Mouse (Mus musculus) left cerebral cortex, adult 18-20 months (tissue): ENCODE data around the gene Uba7. TPM values are rescaled to one million over a fixed set of nuclear protein-coding genes. Genes with fewer than 3 reads are reported as not detected.
"Not testable (repeated sequence)": the region's sequence is repeated elsewhere in the genome, so short reads cannot be mapped to it uniquely, and the experiment has no call there.

Experiments used
- DNase-seq, 2 experiments: peaks; one replicate each; pipeline ENCODE4 v3.0.0; 2021 to 2022; ENCODE audit warnings: low spot score in 2 of 2, mixed read lengths in 1 of 2
- total RNA-seq, 2 experiments: library from RNA; stranded (reverse); gene quantifications; 2 replicates each; pipeline ENCODE4 v1.2.3; 2021

The Uba7 gene
- total RNA-seq, 2 experiments from 2014 or later = 4.3 to 5.0 TPM

DNA sequence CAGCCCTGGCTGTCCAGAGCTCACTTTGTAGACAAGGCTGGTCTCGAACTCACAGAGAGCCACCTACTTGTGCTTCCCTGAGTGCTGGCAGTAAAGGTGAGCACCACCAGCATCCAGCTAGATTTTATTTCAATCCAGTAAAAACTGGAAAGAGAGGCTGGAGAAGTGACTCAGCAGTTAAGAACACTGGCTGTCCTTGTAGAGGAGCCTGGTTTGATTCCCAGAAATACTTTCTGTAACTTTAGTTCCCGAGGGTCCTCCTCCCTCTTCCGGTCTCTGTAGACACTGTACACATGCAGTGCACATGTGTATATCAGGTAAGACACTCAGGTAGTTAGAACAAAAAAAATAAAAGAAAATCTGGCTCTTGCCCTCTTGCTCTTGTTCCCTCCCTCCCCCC lies 12.6 kb downstream of the Uba7 start:
- DNase-seq = no peak

GRCm38 (mm10) chr9:107992197-107992596 lies 16.9 kb downstream of the Uba7 start, which contains the start of gene Cdhr4:
Cdhr4 (plus strand) TSS chr9:107992497.
- no peak for DNase-seq

- no peak for DNase-seq
Observed at GRCm38 (mm10) chr9:107993013-107993412, 17.7 kb downstream of the Uba7 start.

- DNase-seq = no peak
Observed at GRCm38 (mm10) chr9:107994464-107994863, 19.2 kb downstream of the Uba7 start.

- no peak for DNase-seq
Observed at GRCm38 (mm10) chr9:107995513-107995912, 20.2 kb downstream of the Uba7 start.

GRCm38 (mm10) chr9:107996049-107996448 lies 20.7 kb downstream of the Uba7 start, which contains the start of gene Gm20662:
Gm20662 (plus strand) TSS chr9:107996349.
- no peak for DNase-seq

- DNase-seq = peak; percentile 100
Observed at GRCm38 (mm10) chr9:108001922-108002770, 26.8 kb downstream of the Uba7 start, which contains the start of gene Ip6k1. Ip6k1 (plus strand) TSS chr9:108002501.

GRCm38 (mm10) chr9:108002778-108003530 lies 27.6 kb downstream of the Uba7 start:
- peak in 1 of 2 experiments; percentile 34 for DNase-seq

- no peak for DNase-seq
Observed at GRCm38 (mm10) chr9:108003531-108003890, 28.2 kb downstream of the Uba7 start.

DNA sequence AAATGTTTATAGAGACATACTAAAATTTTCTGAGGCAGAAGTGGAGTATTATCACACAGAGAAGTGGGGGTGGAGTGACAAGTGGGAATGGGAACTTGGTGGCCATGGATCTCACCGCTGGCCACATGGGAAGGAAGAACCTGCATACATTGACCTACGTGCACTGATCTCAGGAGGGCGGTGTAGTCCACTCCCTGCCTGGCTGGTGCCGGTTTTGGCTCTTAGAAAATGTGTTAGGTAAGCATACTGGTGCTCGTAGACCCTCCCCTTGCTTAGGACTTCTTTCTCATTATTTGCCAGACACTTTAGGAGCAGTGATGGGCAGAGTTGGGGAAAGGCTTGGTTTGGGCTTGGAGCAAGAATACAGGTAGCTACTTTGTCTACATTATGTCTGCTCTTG lies 32.7 kb downstream of the Uba7 start:
- no peak for DNase-seq

GRCm38 (mm10) chr9:108010385-108010784 lies 35.1 kb downstream of the Uba7 start:
- DNase-seq = no peak

DNA sequence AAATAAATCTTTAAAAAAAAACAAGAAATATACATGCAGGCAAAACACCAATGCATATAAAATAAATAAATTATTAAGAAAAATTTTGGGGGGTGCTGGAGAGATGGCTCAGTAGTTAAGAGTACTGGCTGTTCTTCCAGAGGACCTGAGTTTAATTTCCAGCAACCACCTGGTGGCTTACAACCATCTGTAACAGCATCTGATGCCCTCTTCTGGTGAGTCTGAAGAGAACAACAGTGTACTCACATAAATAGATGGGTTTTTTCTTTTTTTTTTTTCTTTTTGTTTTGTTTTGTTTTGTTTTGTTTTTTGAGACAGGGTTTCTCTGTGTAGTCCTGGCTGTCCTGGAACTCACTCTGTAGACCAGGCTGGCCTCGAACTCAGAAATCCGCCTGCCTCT lies 38.3 kb downstream of the Uba7 start:
- not testable (repeated sequence) for DNase-seq

GRCm38 (mm10) chr9:108017127-108017526 lies 41.8 kb downstream of the Uba7 start:
- peak; percentile 45 to 51 for DNase-seq

DNA sequence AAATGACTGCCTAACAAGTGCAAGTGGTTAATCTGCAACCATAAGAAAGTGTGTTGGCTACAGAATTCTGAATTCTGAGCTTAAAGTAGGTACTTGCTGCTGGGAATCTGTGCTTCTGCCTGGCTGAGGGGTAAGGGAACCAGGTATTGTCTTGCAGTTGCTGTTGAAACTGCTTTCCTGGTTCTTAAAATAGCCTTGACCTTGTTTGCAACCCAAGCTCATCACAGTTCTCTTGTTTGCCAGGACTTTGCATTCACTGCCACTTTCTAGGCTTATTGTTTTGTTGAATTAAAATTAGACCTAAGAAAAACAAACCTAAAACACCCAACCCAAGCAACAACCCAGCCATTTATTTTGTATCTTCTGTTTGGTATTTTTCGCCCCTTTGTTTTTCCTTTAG lies 45.4 kb downstream of the Uba7 start:
- no peak for DNase-seq

- no peak for DNase-seq
Observed at GRCm38 (mm10) chr9:108023216-108023615, 47.9 kb downstream of the Uba7 start.

GRCm38 (mm10) chr9:108026584-108026983 lies 51.3 kb downstream of the Uba7 start:
- DNase-seq = no peak

DNA sequence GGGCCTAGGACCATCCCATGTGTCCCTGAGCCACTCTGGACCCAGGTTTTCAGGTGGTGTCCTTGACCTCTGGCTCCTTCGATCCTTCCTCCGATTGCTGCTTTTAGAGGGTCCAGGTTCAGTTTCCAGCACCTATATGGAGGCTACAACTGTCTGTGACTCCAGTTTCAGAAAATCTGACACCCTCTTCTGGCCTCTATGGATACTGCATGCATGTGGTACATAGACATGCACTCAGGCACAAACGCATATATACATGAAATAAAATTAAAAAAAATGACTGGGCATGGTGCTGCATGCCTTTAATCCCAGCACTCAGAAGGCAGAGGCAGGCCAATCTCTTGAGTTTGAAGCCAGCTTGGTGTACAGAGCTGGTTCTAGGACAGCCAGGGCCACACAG lies 52.6 kb downstream of the Uba7 start:
- DNase-seq = no peak

DNA sequence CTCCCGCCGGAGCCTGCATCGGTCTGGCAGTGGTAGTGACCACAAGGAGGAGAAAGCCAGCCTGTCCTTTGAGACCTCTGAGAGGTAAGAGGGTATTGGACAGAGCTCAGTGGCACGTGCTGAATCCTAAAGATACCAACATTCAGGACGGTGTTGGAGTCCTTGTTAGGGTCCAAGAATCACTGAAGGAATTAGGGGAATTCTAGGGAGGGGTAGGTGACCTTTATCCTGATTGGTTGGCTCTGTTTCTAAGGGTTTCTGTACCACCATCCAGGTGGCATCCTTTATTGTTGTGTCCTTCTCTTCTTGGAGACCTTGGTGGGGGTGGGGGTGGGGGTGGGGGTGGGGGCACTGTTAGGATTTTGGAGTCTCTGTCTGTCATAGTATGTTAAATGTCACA lies 56.8 kb downstream of the Uba7 start:
- DNase-seq = no peak
